Mouse (Mus musculus): ENCODE results near the gene Krba1.
A peak's percentile ranks its signal among the peaks of the same experiment; 100 is the strongest.

Krba1 gene

GRCm38 (mm10) chr6:48395105-48396007 lies at the start of gene Krba1:
Krba1 (plus strand) TSS chr6:48395586.
- DNase-seq (ENCODE audit: low spot score): peak; percentile 79

- no peak for DNase-seq (ENCODE audit: low spot score)
Observed at GRCm38 (mm10) chr6:48358897-48359296, 36.5 kb upstream of the Krba1 start.

DNA sequence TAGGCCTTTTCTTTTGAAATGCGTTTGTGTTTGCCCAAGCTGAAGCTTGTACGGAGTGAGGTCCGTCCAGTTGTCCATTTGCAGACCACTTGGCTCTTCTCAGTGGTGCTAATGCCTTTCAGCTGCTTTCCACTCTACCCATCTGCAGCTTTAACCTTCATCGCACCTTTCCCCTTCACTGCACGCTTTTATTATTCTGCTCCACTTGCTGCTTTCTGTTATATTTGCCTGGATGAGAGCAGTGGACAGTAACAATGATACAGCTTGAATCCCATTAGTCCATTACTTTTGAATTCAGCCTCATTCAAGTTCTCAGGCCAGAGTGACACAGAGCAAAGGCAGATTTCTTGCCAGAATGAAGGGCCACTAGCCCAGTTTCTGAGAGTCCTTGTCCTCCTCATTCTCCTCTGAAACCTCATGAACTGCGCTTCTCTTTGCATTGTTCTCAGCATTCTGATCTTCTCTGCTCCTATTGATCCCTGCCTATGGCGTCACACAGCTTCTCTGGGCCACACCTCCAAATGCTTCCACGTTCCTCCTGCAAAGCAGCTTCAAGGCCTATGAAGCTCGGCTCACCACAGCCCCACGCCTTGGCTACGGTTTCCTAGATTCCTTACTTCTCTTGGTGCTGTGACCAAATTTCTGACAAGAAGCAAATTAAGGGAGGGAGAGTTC lies 28.9 kb upstream of the Krba1 start:
- no peak for DNase-seq (ENCODE audit: low spot score)

GRCm38 (mm10) chr6:48388221-48388620 lies 7.2 kb upstream of the Krba1 start:
- no peak for DNase-seq (ENCODE audit: low spot score)

DNA sequence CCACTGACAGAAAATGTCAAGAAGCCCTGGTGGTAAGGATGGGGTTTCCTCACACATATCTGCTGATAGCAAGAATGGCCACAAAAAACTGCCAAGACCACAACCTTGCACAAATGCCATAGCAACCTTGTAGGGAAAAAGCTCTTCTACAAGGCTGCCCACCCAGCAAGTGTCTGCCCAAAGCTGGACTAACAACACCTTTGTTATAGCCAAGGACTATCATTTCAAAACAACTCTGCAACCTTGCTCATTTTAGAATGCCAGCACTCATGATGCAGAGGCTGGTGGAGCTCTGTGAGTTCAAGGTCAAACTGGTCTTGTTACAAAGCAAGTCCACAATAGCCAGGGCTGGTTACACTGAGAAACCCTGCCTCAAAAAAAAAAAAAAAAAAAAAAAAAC lies 1.6 kb upstream of the Krba1 start:
- no peak for DNase-seq (ENCODE audit: low spot score)

DNA sequence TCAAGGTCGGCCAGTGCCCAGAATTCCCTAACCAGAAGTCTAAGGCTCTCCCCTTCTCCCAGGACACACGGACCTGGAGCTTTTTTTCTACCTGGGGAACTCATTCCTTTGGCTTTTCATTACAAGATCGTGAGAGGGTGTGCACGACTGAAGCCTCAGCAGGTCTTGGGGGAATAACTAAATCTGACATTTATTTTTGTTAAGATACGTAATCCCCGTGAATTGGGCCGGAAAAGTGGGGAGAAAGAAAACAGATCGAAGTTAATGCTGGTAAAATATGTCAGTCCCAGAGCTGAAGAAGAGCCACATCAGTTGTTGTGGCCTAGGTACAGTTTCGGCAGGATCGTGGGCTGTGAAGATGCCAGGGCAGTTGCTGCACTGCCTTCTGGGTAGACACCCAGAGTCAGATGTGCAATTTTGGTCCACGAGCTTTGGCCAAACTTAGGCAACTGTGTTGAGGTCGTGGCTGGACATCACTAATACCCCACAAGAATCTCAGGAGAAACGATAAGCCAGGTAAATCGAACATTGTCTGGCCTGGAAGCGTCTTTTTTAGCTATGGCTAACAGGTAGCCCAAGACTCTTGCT lies 716 bp downstream of the Krba1 start:
- DNase-seq (ENCODE audit: low spot score): no peak

- DNase-seq (ENCODE audit: low spot score): no peak
Observed at GRCm38 (mm10) chr6:48396686-48397085, 1.3 kb downstream of the Krba1 start.

- peak; percentile 46 for DNase-seq (ENCODE audit: low spot score)
Observed at GRCm38 (mm10) chr6:48397336-48397735, 1.9 kb downstream of the Krba1 start.

DNA sequence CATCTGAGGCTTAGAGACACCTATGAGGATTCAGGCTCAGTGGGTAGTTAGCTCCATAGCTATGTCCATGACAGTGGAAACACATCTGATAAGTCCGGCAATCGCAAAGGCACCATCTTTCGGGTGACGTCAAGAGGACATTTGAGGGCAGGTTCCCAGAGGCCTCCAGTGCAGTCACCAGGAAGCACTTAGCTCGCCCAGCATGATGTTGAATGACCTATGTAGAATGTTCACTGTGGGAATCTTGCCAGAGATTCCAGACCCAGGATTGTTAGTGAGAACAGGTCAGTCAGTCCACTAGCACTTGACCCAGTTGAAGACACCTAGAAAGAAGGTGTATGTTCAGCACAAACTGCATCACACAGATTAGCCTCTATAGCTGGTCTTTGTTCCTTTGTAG lies 4.5 kb downstream of the Krba1 start:
- no peak for DNase-seq (ENCODE audit: low spot score)

- DNase-seq (ENCODE audit: low spot score): no peak
Observed at GRCm38 (mm10) chr6:48404071-48404470, 8.7 kb downstream of the Krba1 start.

- no peak for DNase-seq (ENCODE audit: low spot score)
Observed at GRCm38 (mm10) chr6:48409726-48410343, 14.4 kb downstream of the Krba1 start.

GRCm38 (mm10) chr6:48410551-48410950 lies 15.2 kb downstream of the Krba1 start:
- DNase-seq (ENCODE audit: low spot score): no peak

- DNase-seq (ENCODE audit: low spot score): no peak
Observed at GRCm38 (mm10) chr6:48411193-48412092, 16.1 kb downstream of the Krba1 start.

GRCm38 (mm10) chr6:48412147-48412546 lies 16.8 kb downstream of the Krba1 start:
- no peak for DNase-seq (ENCODE audit: low spot score)

- DNase-seq (ENCODE audit: low spot score): no peak
Observed at GRCm38 (mm10) chr6:48412662-48413061, 17.3 kb downstream of the Krba1 start.

DNA sequence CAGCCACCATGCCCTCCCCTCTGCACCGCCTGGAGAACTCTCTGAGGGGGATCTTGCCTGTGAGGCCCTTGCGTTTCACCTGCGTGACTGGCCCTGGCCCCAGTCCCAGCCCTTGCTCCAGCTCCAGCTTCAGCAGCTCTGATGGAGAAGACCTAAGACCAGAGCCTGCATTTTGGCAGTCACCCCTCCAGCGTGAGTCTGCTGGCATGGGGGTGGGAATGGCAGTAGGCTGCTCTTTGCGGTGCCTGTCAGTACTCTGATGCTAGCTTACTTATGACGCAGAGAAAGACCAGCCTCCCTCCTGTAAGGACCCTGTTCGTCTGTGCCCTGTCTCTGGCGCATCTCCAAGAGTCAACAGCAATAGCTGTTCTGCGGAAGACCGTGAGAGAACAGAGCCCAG lies 17.7 kb downstream of the Krba1 start:
- no peak for DNase-seq (ENCODE audit: low spot score)

- no peak for DNase-seq (ENCODE audit: low spot score)
Observed at GRCm38 (mm10) chr6:48414886-48415285, 19.5 kb downstream of the Krba1 start.

DNA sequence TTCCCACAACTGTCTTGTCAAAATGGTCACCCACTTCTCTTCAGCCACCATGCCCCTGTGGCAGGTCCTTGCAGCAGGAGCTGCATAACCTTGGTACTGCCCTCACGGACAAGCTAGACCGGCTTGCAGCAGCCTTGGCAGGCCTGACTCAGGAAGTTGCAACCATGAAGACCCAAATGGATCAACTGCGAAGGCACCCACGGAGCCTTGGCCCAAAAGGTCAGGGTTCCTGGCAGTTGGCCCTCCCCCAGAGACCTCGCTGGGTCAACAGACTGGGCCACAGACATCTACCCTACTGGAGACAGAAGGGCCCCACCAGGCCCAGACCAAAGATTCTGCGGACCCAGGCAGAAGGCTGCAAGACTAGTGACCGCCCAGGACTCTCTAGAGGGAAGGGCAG lies 20.2 kb downstream of the Krba1 start:
- no peak for DNase-seq (ENCODE audit: low spot score)

GRCm38 (mm10) chr6:48416486-48416885 lies 21.1 kb downstream of the Krba1 start:
- no peak for DNase-seq (ENCODE audit: low spot score)

GRCm38 (mm10) chr6:48420647-48421046 lies 25.3 kb downstream of the Krba1 start:
- no peak for DNase-seq (ENCODE audit: low spot score)

DNA sequence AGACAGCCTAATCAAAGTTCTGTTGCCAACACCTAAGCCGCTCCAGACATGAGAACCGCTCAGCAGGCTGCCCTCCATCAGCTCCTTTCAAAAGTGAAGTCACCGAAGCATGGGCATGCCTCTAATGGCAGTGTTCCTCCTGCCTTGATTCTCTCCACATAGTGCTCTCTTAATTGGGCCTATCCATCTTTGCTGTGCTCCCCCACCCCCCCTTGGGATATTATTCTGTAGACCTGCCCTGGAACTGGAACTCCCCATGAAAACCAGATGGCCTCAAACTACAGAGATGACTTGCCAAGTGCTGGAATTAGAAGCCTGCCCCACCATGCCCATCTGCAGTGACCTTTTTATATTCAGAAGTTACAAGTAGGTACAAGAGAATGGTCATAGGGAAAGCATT lies 27.9 kb downstream of the Krba1 start:
- no peak for DNase-seq (ENCODE audit: low spot score)

- no peak for DNase-seq (ENCODE audit: low spot score)
Observed at GRCm38 (mm10) chr6:48424074-48424473, 28.7 kb downstream of the Krba1 start.
